Mouse (Mus musculus) lung, postnatal 0 days (tissue): Measurements from ENCODE around the gene Nhlrc3. TPM values are rescaled to one million over a fixed set of nuclear protein-coding genes. Genes with fewer than 3 reads are reported as not detected.
A peak's percentile ranks its signal among the peaks of the same experiment; 100 is the strongest.

Source experiments
- ATAC-seq: fragments of 200-750 bp; cut with Nextera tagmentation; 2 replicates; pipeline ENCODE4 v1.8.0; 2017; ENCODE audit warnings: moderate library complexity
- DNase-seq: peaks from one replicate; pipeline ENCODE4 v3.0.0-alpha.2; 2016; ENCODE audit warnings: low spot score
- H3K27ac ChIP-seq: fragments of 300-500 bp; sonication (generic); 2 replicates; pipeline ENCODE4 v1.5.1; 2014; ENCODE audit warnings: antibody characterized with exemption, mild to moderate bottlenecking, low read length, mixed read lengths
- H3K27me3 ChIP-seq: fragments of 300-500 bp; sonication (generic); replicated peaks from 2 replicates; pipeline ENCODE4 v1.6.1; 2014; ENCODE audit warnings: low read length, mixed read lengths; ENCODE audit not compliant: insufficient read depth
- H3K36me3 ChIP-seq: fragments of 300-500 bp; sonication (generic); 2 replicates; pipeline ENCODE4 v1.6.1; 2014; ENCODE audit warnings: low read length, mixed read lengths; ENCODE audit not compliant: insufficient read depth
- H3K4me1 ChIP-seq: fragments of 300-500 bp; sonication (generic); 2 replicates; pipeline ENCODE4 v1.6.1; 2014; ENCODE audit warnings: antibody characterized with exemption, low read depth, low read length, mixed read lengths; ENCODE audit not compliant: insufficient read depth
- H3K4me2 ChIP-seq: fragments of 300-500 bp; sonication (generic); replicated peaks from 2 replicates; pipeline ENCODE4 v1.6.1; 2014; ENCODE audit warnings: low read depth, mild to moderate bottlenecking, low read length, moderate library complexity, mixed read lengths
- H3K4me3 ChIP-seq: fragments of 300-500 bp; sonication (generic); 2 replicates; pipeline ENCODE4 v1.5.1; 2014; ENCODE audit warnings: low read depth, low read length
- H3K9ac ChIP-seq: fragments of 300-500 bp; sonication (generic); replicated peaks from 2 replicates; pipeline ENCODE4 v1.6.1; 2014; ENCODE audit warnings: low read depth, mild to moderate bottlenecking
- H3K9me3 ChIP-seq: fragments of 300-500 bp; sonication (generic); 2 replicates; pipeline ENCODE4 v1.6.1; 2016; ENCODE audit warnings: low read length, mixed read lengths
- CTCF ChIP-seq: IDR thresholded peaks from 2 replicates; pipeline ENCODE4 v1.5.1; 2016; ENCODE audit warnings: antibody characterized with exemption, mild to moderate bottlenecking
- EP300 ChIP-seq: IDR thresholded peaks from 2 replicates; pipeline ENCODE4 v1.6.1; 2016; ENCODE audit warnings: antibody characterized with exemption, mild to moderate bottlenecking, control low read depth
- WGBS: fragments of 180-500 bp; shearing (Covaris S2); extraction: QIAGEN DNeasy Blood & Tissue Kit; methylation state at CpG from one replicate; pipeline ENCODE4 v1.1.7; 2014; 5-methylcytosine and 5-hydroxymethylcytosine counted together
- polyA plus RNA-seq: library from polyadenylated mRNA; unstranded; fragments of >200 nt; fragmentation: Nextera tagmentation; extraction: Ambion mirVana; gene quantifications from 2 replicates; pipeline ENCODE4 v1.2.1, GENCODE M21; 2015

Gene Nhlrc3
- polyA plus RNA-seq, 1 experiment from 2014 or later = 11.2 TPM

GRCm38 (mm10) chr3:53483414-53484059 lies 20.4 kb upstream of the Nhlrc3 start:
- DNase-seq (no peak), ATAC-seq (no peak)
- Histone ChIP-seq H3K4me2 (no peak overlapping the region), H3K4me1 (peaks cover 4% of the 10 kb centered on the region; the same call in 1 of the 2 replicates), H3K36me3 (peaks cover 29% of the 10 kb centered on the region; the same call in 1 of the 2 replicates), H3K9ac (no peak overlapping the region), H3K9me3 (no peaks in the 10 kb centered on the region), H3K27ac (no peak overlapping the region), H3K27me3 (no peaks in the 10 kb centered on the region), H3K4me3 (no peak overlapping the region)
- TF ChIP-seq CTCF = no peak
- WGBS = 79% methylated on average over 8 of the region's 8 CpGs

DNA sequence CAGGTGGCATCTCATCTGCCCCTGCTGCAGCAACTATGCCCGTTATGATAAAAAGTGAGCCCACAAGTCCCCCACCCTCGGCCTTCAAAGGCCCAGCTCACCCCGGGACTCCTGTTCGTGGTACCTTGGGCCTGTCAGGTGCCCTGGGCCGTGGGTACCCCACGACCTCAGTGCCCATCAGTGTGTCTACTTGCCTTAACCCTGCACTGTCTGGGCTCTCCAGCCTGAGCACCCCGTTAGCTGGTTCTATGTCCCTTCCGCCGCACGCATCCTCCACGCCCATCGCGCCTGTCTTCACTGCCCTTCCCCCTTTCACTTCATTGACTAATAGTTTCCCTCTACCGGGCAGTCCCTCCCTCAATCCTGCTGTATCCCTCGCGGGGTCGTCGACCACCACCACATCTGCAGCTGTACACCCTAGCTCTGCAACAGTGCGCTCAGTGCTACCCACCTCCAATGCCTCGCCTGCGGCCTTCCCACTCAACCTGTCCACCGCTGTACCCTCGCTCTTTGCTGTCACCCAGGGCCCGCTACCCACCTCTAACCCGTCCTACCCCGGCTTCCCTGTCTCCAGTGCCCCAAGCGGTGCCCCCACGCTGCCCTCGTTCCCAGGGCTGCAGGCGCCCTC lies 15.4 kb upstream of the Nhlrc3 start:
- no peaks in the 10 kb centered on the region for H3K4me1 ChIP-seq
- no peak for ATAC-seq
- H3K36me3 ChIP-seq = peaks cover 55% of the 10 kb centered on the region; the same call in 1 of the 2 replicates

GRCm38 (mm10) chr3:53477468-53477867 lies 14.3 kb upstream of the Nhlrc3 start:
- Histone ChIP-seq H3K4me1 (no peaks in the 10 kb centered on the region), H3K27me3 (no peaks in the 10 kb centered on the region), H3K4me3 (no peak overlapping the region), H3K4me2 (no peak overlapping the region), H3K9me3 (no peaks in the 10 kb centered on the region), H3K27ac (no peak overlapping the region), H3K9ac (no peak overlapping the region), H3K36me3 (peaks cover 64% of the 10 kb centered on the region)
- WGBS = 79% methylated on average over 16 of the region's 17 CpGs
- DNase-seq (no peak), ATAC-seq (peak; percentile 11; the same call in 1 of the 2 replicates)
- TF ChIP-seq CTCF (no peak), EP300 (no peak)

More for the DNA sequence above, 15.4 kb upstream of the Nhlrc3 start:
- Histone ChIP-seq H3K9ac (no peak overlapping the region), H3K4me2 (no peak overlapping the region), H3K27me3 (no peaks in the 10 kb centered on the region), H3K27ac (no peak overlapping the region), H3K4me3 (no peak overlapping the region), H3K9me3 (no peaks in the 10 kb centered on the region)
- no peak for TF ChIP-seq EP300
- no peak for TF ChIP-seq CTCF
- 94% methylated on average over 30 of the region's 30 CpGs for WGBS
- no peak for DNase-seq

- no peak overlapping the region for H3K9ac ChIP-seq
- no peak overlapping the region for H3K4me2 ChIP-seq
- ATAC-seq = no peak
- H3K27me3 ChIP-seq = no peaks in the 10 kb centered on the region
- WGBS = 51% methylated on average over 6 of the region's 6 CpGs
- no peaks in the 10 kb centered on the region for H3K4me1 ChIP-seq
- TF ChIP-seq EP300 = no peak
- peak; percentile 76 for TF ChIP-seq CTCF
- no peak overlapping the region for H3K27ac ChIP-seq
- no peaks in the 10 kb centered on the region for H3K9me3 ChIP-seq
- peak; percentile 53 for DNase-seq
- H3K36me3 ChIP-seq = peaks cover 63% of the 10 kb centered on the region
- no peak overlapping the region for H3K4me3 ChIP-seq
Observed at GRCm38 (mm10) chr3:53475889-53476288, 12.8 kb upstream of the Nhlrc3 start.

DNA sequence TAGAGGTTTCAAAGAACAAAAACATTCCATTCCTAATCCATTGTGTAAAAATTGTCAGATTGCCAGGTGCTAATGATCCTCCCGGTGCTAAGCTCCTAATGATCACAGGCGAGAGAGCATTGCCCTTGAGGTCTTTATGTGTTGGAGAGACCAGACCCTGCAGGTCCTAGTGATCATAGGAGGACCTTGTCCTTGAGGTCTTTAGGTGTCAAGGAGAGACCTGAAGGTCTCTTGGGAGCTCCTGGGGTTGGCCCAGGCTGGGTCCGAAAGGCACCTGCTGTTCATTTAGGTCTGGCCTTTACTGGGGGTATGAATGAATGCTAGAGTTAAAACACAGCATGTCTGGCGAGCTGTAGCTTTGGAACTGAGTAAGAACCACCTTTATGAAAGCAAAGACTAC lies 11.0 kb upstream of the Nhlrc3 start:
- H3K4me1 ChIP-seq = no peaks in the 10 kb centered on the region
- H3K27me3 ChIP-seq = no peaks in the 10 kb centered on the region
- ATAC-seq (no peak), DNase-seq (no peak)
- no peak overlapping the region for H3K4me3 ChIP-seq
- H3K36me3 ChIP-seq = peaks cover 51% of the 10 kb centered on the region
- 61% methylated on average over 4 of the region's 4 CpGs for WGBS
- no peak for TF ChIP-seq CTCF
- TF ChIP-seq EP300 = no peak
- H3K27ac ChIP-seq = no peak overlapping the region
- no peak overlapping the region for H3K4me2 ChIP-seq
- no peak overlapping the region for H3K9ac ChIP-seq
- H3K9me3 ChIP-seq = no peaks in the 10 kb centered on the region

DNA sequence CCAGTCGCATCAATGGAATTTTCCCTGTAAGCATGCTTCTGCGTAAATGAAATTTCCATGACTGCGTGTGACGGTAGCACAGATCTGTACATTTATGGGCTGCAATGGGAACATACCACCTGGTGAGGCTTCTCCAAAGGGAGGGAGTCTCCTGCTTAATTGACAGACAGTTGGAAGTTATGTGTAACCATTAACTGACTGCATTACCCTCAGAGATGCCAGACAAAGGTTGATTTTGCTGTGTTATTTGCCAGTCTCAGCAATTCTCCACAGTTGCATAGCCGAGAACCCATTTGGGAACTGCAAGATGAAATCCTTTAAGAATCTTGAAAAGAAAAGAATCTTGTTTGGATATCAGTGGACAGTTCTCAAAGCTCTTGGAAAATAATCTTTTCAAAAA lies 8.9 kb upstream of the Nhlrc3 start:
- Histone ChIP-seq H3K4me2 (no peak overlapping the region), H3K4me1 (no peaks in the 10 kb centered on the region), H3K27ac (no peak overlapping the region), H3K9ac (no peak overlapping the region), H3K27me3 (no peaks in the 10 kb centered on the region), H3K4me3 (no peak overlapping the region), H3K36me3 (peaks cover 36% of the 10 kb centered on the region), H3K9me3 (no peaks in the 10 kb centered on the region)
- ATAC-seq (no peak), DNase-seq (no peak)
- no peak for TF ChIP-seq CTCF
- TF ChIP-seq EP300 = no peak
- WGBS = 95% methylated on average over 5 of the region's 5 CpGs
